Mouse (Mus musculus): Measurements from ENCODE around the gene Kcnrg. TPM values are rescaled to one million over a fixed set of nuclear protein-coding genes. Genes with fewer than 3 reads are reported as not detected.

The Kcnrg gene
- polyA plus RNA-seq, 1 experiment: 0.16 TPM

GRCm38 (mm10) chr14:61589288-61590065 is 17.8 kb upstream of the Kcnrg start:
- H3K4me3 ChIP-seq: no peak overlapping the region
- H3K36me3 ChIP-seq (ENCODE audit: control insufficient read depth, insufficient read depth): no peaks in the 10 kb centered on the region
- no peak for TF ChIP-seq POLR2AphosphoS2 (IDR thresholded peaks at IDR 0.05; ENCODE audit: insufficient read length, low read depth)
- no peak for TF ChIP-seq MAX (IDR thresholded peaks at IDR 0.05; ENCODE audit: low read depth)
- H3K27me3 ChIP-seq (ENCODE audit: control insufficient read depth, insufficient read depth, insufficient read length): no peaks in the 10 kb centered on the region
- H3K4me2 ChIP-seq (ENCODE audit: low read depth): no peak overlapping the region
- no peaks in the 10 kb centered on the region for H3K79me2 ChIP-seq (ENCODE audit: control insufficient read depth, insufficient read depth)
- no peak overlapping the region for H3ac ChIP-seq (ENCODE audit: control insufficient read depth, insufficient read length)

GRCm38 (mm10) chr14:61596719-61597426 is 10.4 kb upstream of the Kcnrg start:
- TF ChIP-seq REST (IDR thresholded peaks at IDR 0.05; ENCODE audit: insufficient read depth, insufficient read length): no peak
- no peak for TF ChIP-seq MYOG (IDR thresholded peaks at IDR 0.05; ENCODE audit: control insufficient read depth in 1 of 3, insufficient read depth in 1 of 3, insufficient read length in 2 of 3, low read depth in 2 of 3)
- TF ChIP-seq TCF3 (IDR thresholded peaks at IDR 0.05; ENCODE audit: insufficient read length, low read depth): no peak
- TF ChIP-seq USF1 (IDR thresholded peaks at IDR 0.05; ENCODE audit: low read depth): no peak
- TF ChIP-seq SRF (IDR thresholded peaks at IDR 0.05; ENCODE audit: control insufficient read depth, insufficient read length, low read depth): no peak
- no peak for TF ChIP-seq CEBPB (IDR thresholded peaks at IDR 0.05; ENCODE audit: insufficient read depth, poor library complexity, severe bottlenecking)
- no peak for TF ChIP-seq TCF12 (IDR thresholded peaks at IDR 0.05; ENCODE audit: insufficient read depth, poor library complexity, severe bottlenecking)
- TF ChIP-seq E2F4 (IDR thresholded peaks at IDR 0.05; ENCODE audit: insufficient read depth): no peak
- TF ChIP-seq MAX (IDR thresholded peaks at IDR 0.05; ENCODE audit: low read depth): no peak
- no peak for TF ChIP-seq POLR2AphosphoS2 (IDR thresholded peaks at IDR 0.05; ENCODE audit: insufficient read length, low read depth)
- no peaks in the 10 kb centered on the region for H3K36me3 ChIP-seq (ENCODE audit: control insufficient read depth, insufficient read depth)
- no peaks in the 10 kb centered on the region for H3K79me2 ChIP-seq (ENCODE audit: control insufficient read depth, insufficient read depth)
- no peak overlapping the region for H3ac ChIP-seq (ENCODE audit: control insufficient read depth, insufficient read length)
- H3K4me2 ChIP-seq (ENCODE audit: low read depth): no peak overlapping the region
- H3K4me3 ChIP-seq: no peak overlapping the region
- H3K27me3 ChIP-seq (ENCODE audit: control insufficient read depth, insufficient read depth, insufficient read length): no peaks in the 10 kb centered on the region

- Histone ChIP-seq H3K4me2 (ENCODE audit: low read depth) (peak within 1 kb of the TSS; percentile 58), H3ac (ENCODE audit: control insufficient read depth, insufficient read length) (no peak within 1 kb of the TSS), H3K36me3 (ENCODE audit: control insufficient read depth, insufficient read depth) (no peaks in the 10 kb centered on the region), H3K27me3 (ENCODE audit: control insufficient read depth, insufficient read depth, insufficient read length) (no peaks in the 10 kb centered on the region), H3K79me2 (ENCODE audit: control insufficient read depth, insufficient read depth) (no peaks in the 10 kb centered on the region), H3K4me3 (peak within 1 kb of the TSS; percentile 31)
- TF ChIP-seq E2F4 (IDR thresholded peaks at IDR 0.05; ENCODE audit: insufficient read depth) (no peak), MAX (IDR thresholded peaks at IDR 0.05; ENCODE audit: low read depth) (no peak), USF1 (IDR thresholded peaks at IDR 0.05; ENCODE audit: low read depth) (no peak), CEBPB (IDR thresholded peaks at IDR 0.05; ENCODE audit: insufficient read depth, poor library complexity, severe bottlenecking) (no peak), MYOD1 (IDR thresholded peaks at IDR 0.05; ENCODE audit: control insufficient read depth in 1 of 3, insufficient read length in 2 of 3, low read depth in 2 of 3) (no peak), POLR2A (IDR thresholded peaks at IDR 0.05; ENCODE audit: insufficient read length, low read depth) (no peak), TCF3 (IDR thresholded peaks at IDR 0.05; ENCODE audit: insufficient read length, low read depth) (no peak), TCF12 (IDR thresholded peaks at IDR 0.05; ENCODE audit: insufficient read depth, poor library complexity, severe bottlenecking) (no peak), MYOG (IDR thresholded peaks at IDR 0.05; ENCODE audit: control insufficient read depth in 1 of 3, insufficient read depth in 1 of 3, insufficient read length in 2 of 3, low read depth in 2 of 3) (no peak), REST (IDR thresholded peaks at IDR 0.05; ENCODE audit: insufficient read depth, insufficient read length) (no peak)
Measured at GRCm38 (mm10) chr14:61597968-61598367, 9.3 kb upstream of the Kcnrg start, which contains the start of gene Trim13. Trim13 (plus strand) TSS chr14:61598247.

- H3K4me2 ChIP-seq (ENCODE audit: low read depth): peak overlapping the region; percentile 60
- H3ac ChIP-seq (ENCODE audit: control insufficient read depth, insufficient read length): peak overlapping the region; percentile 13
- H3K36me3 ChIP-seq (ENCODE audit: control insufficient read depth, insufficient read depth): no peaks in the 10 kb centered on the region
- peak in 1 of 3 experiments; percentile 27 for TF ChIP-seq MYOG (IDR thresholded peaks at IDR 0.05; ENCODE audit: control insufficient read depth in 1 of 3, insufficient read depth in 1 of 3, insufficient read length in 2 of 3, low read depth in 2 of 3)
- no peak for TF ChIP-seq USF1 (IDR thresholded peaks at IDR 0.05; ENCODE audit: low read depth)
- TF ChIP-seq MYOD1 (IDR thresholded peaks at IDR 0.05; ENCODE audit: control insufficient read depth in 1 of 3, insufficient read length in 2 of 3, low read depth in 2 of 3): peak in 1 of 3 experiments; percentile 45
- peak; percentile 67 for TF ChIP-seq POLR2A (IDR thresholded peaks at IDR 0.05; ENCODE audit: insufficient read length, low read depth)
- no peak for TF ChIP-seq TCF12 (IDR thresholded peaks at IDR 0.05; ENCODE audit: insufficient read depth, poor library complexity, severe bottlenecking)
- TF ChIP-seq E2F4 (IDR thresholded peaks at IDR 0.05; ENCODE audit: insufficient read depth): no peak
- no peak for TF ChIP-seq REST (IDR thresholded peaks at IDR 0.05; ENCODE audit: insufficient read depth, insufficient read length)
- TF ChIP-seq SRF (IDR thresholded peaks at IDR 0.05; ENCODE audit: control insufficient read depth, insufficient read length, low read depth): no peak
- TF ChIP-seq MAX (IDR thresholded peaks at IDR 0.05; ENCODE audit: low read depth): no peak
- TF ChIP-seq POLR2AphosphoS2 (IDR thresholded peaks at IDR 0.05; ENCODE audit: insufficient read length, low read depth): peak; percentile 58
- TF ChIP-seq CEBPB (IDR thresholded peaks at IDR 0.05; ENCODE audit: insufficient read depth, poor library complexity, severe bottlenecking): no peak
- TF ChIP-seq TCF3 (IDR thresholded peaks at IDR 0.05; ENCODE audit: insufficient read length, low read depth): no peak
- no peaks in the 10 kb centered on the region for H3K27me3 ChIP-seq (ENCODE audit: control insufficient read depth, insufficient read depth, insufficient read length)
- H3K79me2 ChIP-seq (ENCODE audit: control insufficient read depth, insufficient read depth): no peaks in the 10 kb centered on the region
- H3K4me3 ChIP-seq: peak overlapping the region; percentile 31
Measured at GRCm38 (mm10) chr14:61599057-61599806, 8.0 kb upstream of the Kcnrg start.

Measured in myocyte (in vitro differentiated cells).